Mouse (Mus musculus) hindbrain, embryonic 13.5 days (tissue): ENCODE data around the gene Btg1. TPM values are rescaled to one million over a fixed set of nuclear protein-coding genes. Genes with fewer than 3 reads are reported as not detected.

Source experiments
- ATAC-seq: fragments of 200-750 bp; cut with Nextera tagmentation; 2 replicates; pipeline ENCODE4 v1.8.0; 2017; ENCODE audit warnings: moderate TSS enrichment; ENCODE audit not compliant: low FRiP score
- H3K27ac ChIP-seq: fragments of 300-500 bp; sonication (generic); 2 replicates; pipeline ENCODE4 v1.5.1; 2015; ENCODE audit warnings: inconsistent platforms, mild to moderate bottlenecking, moderate library complexity
- H3K27me3 ChIP-seq: fragments of 300-500 bp; sonication (generic); 2 replicates; pipeline ENCODE4 v1.6.1; 2015; ENCODE audit warnings: mild to moderate bottlenecking, inconsistent platforms
- H3K36me3 ChIP-seq: fragments of 300-500 bp; sonication (generic); 2 replicates; pipeline ENCODE4 v1.6.1; 2015; ENCODE audit warnings: mild to moderate bottlenecking, inconsistent platforms
- H3K4me1 ChIP-seq: fragments of 300-500 bp; sonication (generic); replicated peaks from 2 replicates; pipeline ENCODE4 v1.6.1; 2015; ENCODE audit warnings: inconsistent platforms
- H3K4me2 ChIP-seq: fragments of 300-500 bp; sonication (generic); 2 replicates; pipeline ENCODE4 v1.6.1; 2015; ENCODE audit warnings: inconsistent platforms, mild to moderate bottlenecking, moderate library complexity
- H3K4me3 ChIP-seq: fragments of 300-500 bp; sonication (generic); 2 replicates; pipeline ENCODE4 v1.5.1; 2015; ENCODE audit warnings: mild to moderate bottlenecking, inconsistent platforms
- H3K9ac ChIP-seq: fragments of 300-500 bp; sonication (generic); 2 replicates; pipeline ENCODE4 v1.6.1; 2015; ENCODE audit warnings: mild to moderate bottlenecking, inconsistent platforms
- H3K9me3 ChIP-seq: fragments of 300-500 bp; sonication (generic); 2 replicates; pipeline ENCODE4 v1.6.1; 2016; ENCODE audit warnings: inconsistent platforms
- WGBS: fragments of 180-500 bp; shearing (Covaris S2); methylation state at CpG from one replicate; pipeline ENCODE4 v1.1.7; 2015; 5-methylcytosine and 5-hydroxymethylcytosine counted together
- polyA plus RNA-seq: library from polyadenylated mRNA; unstranded; fragments of >200 nt; fragmentation: Nextera tagmentation; extraction: Ambion mirVana; gene quantifications from 2 replicates; pipeline ENCODE4 v1.2.1, GENCODE M21; 2015

Gene Btg1
- polyA plus RNA-seq, 1 experiment from 2014 or later = 51.8 TPM

- Histone ChIP-seq H3K9ac (no peak overlapping the region), H3K9me3 (no peaks in the 10 kb centered on the region), H3K4me3 (no peak overlapping the region), H3K4me1 (peaks cover 10% of the 10 kb centered on the region), H3K27me3 (no peaks in the 10 kb centered on the region), H3K27ac (peak overlapping the region; percentile 42; the same call in 1 of the 2 replicates), H3K4me2 (no peak overlapping the region), H3K36me3 (no peaks in the 10 kb centered on the region)
- peak; percentile 52 for ATAC-seq
- WGBS = 2% methylated on average over 5 of the region's 5 CpGs
Observed at GRCm38 (mm10) chr10:96658906-96659305, 42.1 kb downstream of the Btg1 start.

- 88% methylated on average over 10 of the region's 10 CpGs for WGBS
- no peak for ATAC-seq
- Histone ChIP-seq H3K9ac (no peak overlapping the region), H3K27me3 (no peaks in the 10 kb centered on the region), H3K4me2 (no peak overlapping the region), H3K9me3 (no peaks in the 10 kb centered on the region), H3K4me3 (no peak overlapping the region), H3K36me3 (no peaks in the 10 kb centered on the region), H3K27ac (no peak overlapping the region), H3K4me1 (peaks cover 10% of the 10 kb centered on the region)
Observed at GRCm38 (mm10) chr10:96660280-96660985, 43.6 kb downstream of the Btg1 start.

GRCm38 (mm10) chr10:96662976-96663375, 46.2 kb downstream of the Btg1 start:
- no peaks in the 10 kb centered on the region for H3K9me3 ChIP-seq
- H3K9ac ChIP-seq = no peak overlapping the region
- H3K36me3 ChIP-seq = no peaks in the 10 kb centered on the region
- WGBS = 94% methylated on average over 4 of the region's 4 CpGs
- no peaks in the 10 kb centered on the region for H3K27me3 ChIP-seq
- no peak for ATAC-seq
- H3K4me1 ChIP-seq = peaks cover 10% of the 10 kb centered on the region
- no peak overlapping the region for H3K4me2 ChIP-seq
- no peak overlapping the region for H3K4me3 ChIP-seq
- H3K27ac ChIP-seq = no peak overlapping the region

- no peaks in the 10 kb centered on the region for H3K27me3 ChIP-seq
- no peaks in the 10 kb centered on the region for H3K36me3 ChIP-seq
- H3K9ac ChIP-seq = no peak overlapping the region
- H3K27ac ChIP-seq = no peak overlapping the region
- no peak overlapping the region for H3K4me2 ChIP-seq
- H3K9me3 ChIP-seq = no peaks in the 10 kb centered on the region
- H3K4me3 ChIP-seq = no peak overlapping the region
- H3K4me1 ChIP-seq = peaks cover 4% of the 10 kb centered on the region
- 93% methylated on average over 9 of the region's 9 CpGs for WGBS
- ATAC-seq = no peak
Observed at GRCm38 (mm10) chr10:96663739-96664430, 47.1 kb downstream of the Btg1 start.
